Mouse (Mus musculus) thymus, postnatal 4 days (tissue): ENCODE data around the gene Tmed1.

Experiments used
- DNase-seq: peaks from one replicate; pipeline ENCODE4 v3.0.0; 2021

The Tmed1 gene

GRCm38 (mm10) chr9:21469032-21470024 lies 40.7 kb downstream of the Tmed1 start:
- DNase-seq = peak; percentile 79

GRCm38 (mm10) chr9:21464565-21464928 lies 45.5 kb downstream of the Tmed1 start:
- peak; percentile 28 for DNase-seq

DNA sequence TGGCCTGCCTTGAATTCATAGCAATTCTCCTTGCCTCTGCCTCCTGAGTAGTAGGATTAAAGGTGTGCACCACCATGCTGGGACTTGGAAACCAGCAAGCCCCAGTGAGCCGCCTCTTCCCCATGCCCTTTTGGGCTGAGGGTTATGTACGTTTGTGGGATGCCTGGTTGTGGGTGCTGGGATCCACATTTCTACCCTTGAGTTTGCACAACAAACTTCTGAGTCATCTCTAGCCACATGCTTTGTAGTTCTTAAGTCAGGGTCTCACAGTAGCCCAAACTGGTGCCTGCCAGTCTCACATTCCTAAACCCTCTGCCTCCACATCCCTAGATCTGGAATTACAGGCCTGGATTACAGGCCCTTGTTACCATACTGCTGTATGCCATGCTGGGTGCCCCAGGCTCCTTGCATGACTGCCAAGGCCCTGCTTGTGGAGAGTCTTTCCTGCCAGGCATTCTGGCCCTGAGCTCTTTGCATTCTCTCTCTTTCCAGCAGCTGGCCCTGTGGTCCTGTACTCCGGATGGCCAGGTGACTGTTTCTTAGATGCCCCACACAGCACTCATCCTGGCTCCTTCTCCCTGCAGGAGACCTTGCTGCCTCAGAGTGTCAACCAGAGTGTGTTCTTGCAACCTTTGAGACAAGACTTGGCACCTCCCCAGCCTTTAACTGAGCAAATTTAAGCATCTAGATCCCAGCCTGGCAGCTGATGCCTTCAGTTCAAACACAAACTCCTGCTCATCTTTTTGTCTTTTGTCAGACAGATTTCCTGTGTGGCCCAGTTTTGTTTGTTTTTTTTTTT lies 46.1 kb downstream of the Tmed1 start:
- no peak for DNase-seq

GRCm38 (mm10) chr9:21463138-21463590 lies 46.9 kb downstream of the Tmed1 start:
- no peak for DNase-seq

- no peak for DNase-seq
Measured at GRCm38 (mm10) chr9:21460400-21460940, 49.6 kb downstream of the Tmed1 start.

GRCm38 (mm10) chr9:21458821-21459220 lies 51.2 kb downstream of the Tmed1 start:
- DNase-seq = no peak
